Mouse (Mus musculus) kidney, embryonic 14.5 days (tissue): ENCODE data around the gene Myo5c. TPM values are rescaled to one million over a fixed set of nuclear protein-coding genes. Genes with fewer than 3 reads are reported as not detected.

Source experiments
- ATAC-seq: fragments of 200-750 bp; cut with Nextera tagmentation; 2 replicates; pipeline ENCODE4 v1.8.0; 2017; ENCODE audit warnings: moderate number of reproducible peaks, mild to moderate bottlenecking, moderate TSS enrichment, moderate library complexity; ENCODE audit not compliant: low FRiP score, low TSS enrichment
- H3K27ac ChIP-seq: fragments of 300-500 bp; sonication (generic); 2 replicates; pipeline ENCODE4 v1.5.1; 2014; ENCODE audit warnings: low read depth, mild to moderate bottlenecking, low read length, moderate library complexity, mixed read lengths
- H3K27me3 ChIP-seq: fragments of 300-500 bp; sonication (generic); 2 replicates; pipeline ENCODE4 v1.6.1; 2014; ENCODE audit warnings: mild to moderate bottlenecking, low read length; ENCODE audit not compliant: control insufficient read depth, insufficient read depth
- H3K36me3 ChIP-seq: fragments of 300-500 bp; sonication (generic); 2 replicates; pipeline ENCODE4 v1.6.1; 2014; ENCODE audit warnings: low read length, mixed read lengths; ENCODE audit not compliant: control insufficient read depth, insufficient read depth
- H3K4me1 ChIP-seq: fragments of 300-500 bp; sonication (generic); 2 replicates; pipeline ENCODE4 v1.6.1; 2014; ENCODE audit warnings: low read length, mixed read lengths; ENCODE audit not compliant: control insufficient read depth, insufficient read depth
- H3K4me2 ChIP-seq: fragments of 300-500 bp; sonication (generic); replicated peaks from 2 replicates; pipeline ENCODE4 v1.6.1; 2014; ENCODE audit warnings: low read depth, mild to moderate bottlenecking, low read length
- H3K4me3 ChIP-seq: fragments of 300-500 bp; sonication (generic); 2 replicates; pipeline ENCODE4 v1.5.1; 2014; ENCODE audit warnings: mild to moderate bottlenecking, low read length
- H3K9ac ChIP-seq: fragments of 300-500 bp; sonication (generic); 2 replicates; pipeline ENCODE4 v1.6.1; 2014; ENCODE audit warnings: low read depth, mild to moderate bottlenecking, low read length, moderate library complexity
- H3K9me3 ChIP-seq: fragments of 300-500 bp; sonication (generic); 2 replicates; pipeline ENCODE4 v1.6.1; 2016; ENCODE audit warnings: low read length; ENCODE audit not compliant: control insufficient read depth
- WGBS: fragments of 180-500 bp; shearing (Covaris S2); extraction: QIAGEN DNeasy Blood & Tissue Kit; methylation state at CpG from one replicate; pipeline ENCODE4 v1.1.7; 2014; 5-methylcytosine and 5-hydroxymethylcytosine counted together
- polyA plus RNA-seq: library from polyadenylated mRNA; unstranded; fragments of >200 nt; fragmentation: Nextera tagmentation; extraction: Ambion mirVana; gene quantifications from 2 replicates; pipeline ENCODE4 v1.2.1, GENCODE M21; 2014

Gene Myo5c
- polyA plus RNA-seq, 1 experiment from 2014 or later, result 3.9 TPM

GRCm38 (mm10) chr9:75267147-75267546 is 35.3 kb downstream of the Myo5c start:
- H3K4me3 ChIP-seq, result no peak overlapping the region
- no peaks in the 10 kb centered on the region for H3K36me3 ChIP-seq
- WGBS, result 79% methylated on average over 6 of the region's 6 CpGs
- no peaks in the 10 kb centered on the region for H3K27me3 ChIP-seq
- H3K4me2 ChIP-seq, result no peak overlapping the region
- H3K9ac ChIP-seq, result no peak overlapping the region
- no peaks in the 10 kb centered on the region for H3K9me3 ChIP-seq
- ATAC-seq, result no peak
- peaks cover 6% of the 10 kb centered on the region; the same call in 1 of the 2 replicates for H3K4me1 ChIP-seq
- no peak overlapping the region for H3K27ac ChIP-seq

GRCm38 (mm10) chr9:75270382-75270781 is 38.6 kb downstream of the Myo5c start:
- no peak overlapping the region for H3K4me3 ChIP-seq
- WGBS, result 56% methylated on average over 6 of the region's 6 CpGs

DNA sequence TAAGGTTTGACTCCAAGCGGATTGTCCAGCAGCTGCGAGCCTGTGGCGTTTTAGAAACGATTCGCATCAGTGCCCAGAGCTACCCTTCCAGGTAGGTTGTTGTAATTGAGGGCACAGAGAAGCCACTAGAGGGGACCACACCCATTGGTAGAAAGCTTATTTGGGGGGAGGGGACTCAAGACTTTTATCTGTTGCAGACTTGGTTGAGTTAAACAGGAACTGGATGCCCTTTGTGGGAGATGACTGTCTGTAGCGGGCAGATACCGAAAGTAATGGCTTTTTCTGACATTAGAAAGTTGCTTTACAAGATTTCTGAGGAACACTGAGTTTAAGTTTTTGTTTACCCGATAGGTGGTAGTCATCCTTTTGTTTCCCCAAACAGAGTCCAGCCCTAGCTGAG is 39.7 kb downstream of the Myo5c start:
- ATAC-seq, result no peak
- H3K4me2 ChIP-seq, result no peak overlapping the region

More at GRCm38 (mm10) chr9:75270382-75270781, 38.6 kb downstream of the Myo5c start:
- Histone ChIP-seq H3K27ac (no peak overlapping the region), H3K27me3 (no peaks in the 10 kb centered on the region), H3K9me3 (no peaks in the 10 kb centered on the region), H3K4me1 (0 out of 2 replicates have a peak, but pooled peaks cover 2% of the 10 kb centered on the region), H3K4me2 (no peak overlapping the region), H3K36me3 (no peaks in the 10 kb centered on the region), H3K9ac (no peak overlapping the region)
- ATAC-seq, result no peak

GRCm38 (mm10) chr9:75273646-75274045 is 41.8 kb downstream of the Myo5c start:
- Histone ChIP-seq H3K9me3 (no peaks in the 10 kb centered on the region), H3K4me1 (0 out of 2 replicates have a peak, but pooled peaks cover 2% of the 10 kb centered on the region), H3K36me3 (no peaks in the 10 kb centered on the region), H3K27ac (no peak overlapping the region), H3K27me3 (no peaks in the 10 kb centered on the region), H3K9ac (no peak overlapping the region), H3K4me3 (no peak overlapping the region), H3K4me2 (no peak overlapping the region)
- 64% methylated on average over 6 of the region's 6 CpGs for WGBS
- ATAC-seq, result no peak

More for the DNA sequence above, 39.7 kb downstream of the Myo5c start:
- 0 out of 2 replicates have a peak, but pooled peaks cover 2% of the 10 kb centered on the region for H3K4me1 ChIP-seq
- H3K27ac ChIP-seq, result no peak overlapping the region
- H3K9ac ChIP-seq, result no peak overlapping the region
- H3K27me3 ChIP-seq, result no peaks in the 10 kb centered on the region
- H3K9me3 ChIP-seq, result no peaks in the 10 kb centered on the region
- H3K4me3 ChIP-seq, result no peak overlapping the region
- no peaks in the 10 kb centered on the region for H3K36me3 ChIP-seq
- WGBS, result 82% methylated on average over 8 of the region's 8 CpGs

GRCm38 (mm10) chr9:75274486-75274885 is 42.7 kb downstream of the Myo5c start:
- H3K9ac ChIP-seq, result no peak overlapping the region
- H3K27me3 ChIP-seq, result no peaks in the 10 kb centered on the region
- H3K4me1 ChIP-seq, result 0 out of 2 replicates have a peak, but pooled peaks cover 2% of the 10 kb centered on the region
- ATAC-seq, result no peak
- H3K36me3 ChIP-seq, result no peaks in the 10 kb centered on the region
- no peaks in the 10 kb centered on the region for H3K9me3 ChIP-seq
- H3K4me3 ChIP-seq, result no peak overlapping the region
- WGBS, result 98% methylated on average over 5 of the region's 5 CpGs
- H3K27ac ChIP-seq, result no peak overlapping the region
- H3K4me2 ChIP-seq, result no peak overlapping the region

DNA sequence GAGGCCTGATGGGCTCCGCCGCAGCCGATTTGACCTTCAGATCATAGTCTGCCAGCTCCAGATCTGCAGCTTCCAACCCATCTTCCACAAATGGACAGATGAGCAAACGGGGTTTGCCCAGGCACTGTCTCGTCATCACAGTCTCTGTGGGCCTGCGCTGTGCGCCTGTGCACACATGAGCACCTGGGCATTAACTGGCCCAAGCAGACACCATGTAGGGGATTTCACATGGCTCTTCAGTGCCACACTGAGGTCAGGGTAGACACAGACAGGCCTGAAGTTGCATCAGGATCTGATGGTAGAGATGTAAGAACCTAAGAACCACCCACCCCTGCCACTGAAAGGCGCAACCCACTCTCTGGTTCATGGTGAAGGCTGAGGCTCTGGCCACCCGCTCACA is 43.2 kb downstream of the Myo5c start:
- Histone ChIP-seq H3K4me3 (no peak overlapping the region), H3K4me1 (0 out of 2 replicates have a peak, but pooled peaks cover 2% of the 10 kb centered on the region), H3K27me3 (no peaks in the 10 kb centered on the region), H3K36me3 (no peaks in the 10 kb centered on the region), H3K27ac (no peak overlapping the region), H3K4me2 (no peak overlapping the region), H3K9me3 (no peaks in the 10 kb centered on the region), H3K9ac (no peak overlapping the region)
- no peak for ATAC-seq
- 95% methylated on average over 9 of the region's 9 CpGs for WGBS

GRCm38 (mm10) chr9:75280814-75281213 is 49.0 kb downstream of the Myo5c start:
- H3K9ac ChIP-seq, result no peak overlapping the region
- ATAC-seq, result no peak
- no peaks in the 10 kb centered on the region for H3K36me3 ChIP-seq
- H3K4me2 ChIP-seq, result no peak overlapping the region
- 49% methylated on average over 5 of the region's 5 CpGs for WGBS
- H3K4me1 ChIP-seq, result no peaks in the 10 kb centered on the region
- H3K4me3 ChIP-seq, result no peak overlapping the region
- H3K27me3 ChIP-seq, result no peaks in the 10 kb centered on the region
- no peaks in the 10 kb centered on the region for H3K9me3 ChIP-seq
- no peak overlapping the region for H3K27ac ChIP-seq

- Histone ChIP-seq H3K4me3 (no peak overlapping the region), H3K9me3 (no peaks in the 10 kb centered on the region), H3K27me3 (no peaks in the 10 kb centered on the region), H3K36me3 (no peaks in the 10 kb centered on the region), H3K4me1 (no peaks in the 10 kb centered on the region), H3K27ac (no peak overlapping the region), H3K9ac (no peak overlapping the region; the same call in 1 of the 2 replicates), H3K4me2 (no peak overlapping the region)
- ATAC-seq, result no peak
- 93% methylated on average over 2 of the region's 2 CpGs for WGBS
Observed at GRCm38 (mm10) chr9:75282179-75282578, 50.4 kb downstream of the Myo5c start.

GRCm38 (mm10) chr9:75282830-75283229 is 51.0 kb downstream of the Myo5c start:
- no peak for ATAC-seq
- 9% methylated on average over 3 of the region's 3 CpGs for WGBS
- H3K36me3 ChIP-seq, result no peaks in the 10 kb centered on the region
- no peak overlapping the region for H3K9ac ChIP-seq
- H3K27ac ChIP-seq, result no peak overlapping the region
- H3K4me2 ChIP-seq, result no peak overlapping the region
- no peaks in the 10 kb centered on the region for H3K4me1 ChIP-seq
- no peaks in the 10 kb centered on the region for H3K27me3 ChIP-seq
- H3K4me3 ChIP-seq, result no peak overlapping the region
- no peaks in the 10 kb centered on the region for H3K9me3 ChIP-seq
